Mouse (Mus musculus) kidney, postnatal 10 days (tissue): ENCODE measurements around the gene Abcc3.
A peak's percentile ranks its signal among the peaks of the same experiment; 100 is the strongest.

Experiments
- DNase-seq: peaks from one replicate; pipeline ENCODE4 v3.0.0; 2021; ENCODE audit warnings: mixed read lengths

Gene Abcc3

DNA sequence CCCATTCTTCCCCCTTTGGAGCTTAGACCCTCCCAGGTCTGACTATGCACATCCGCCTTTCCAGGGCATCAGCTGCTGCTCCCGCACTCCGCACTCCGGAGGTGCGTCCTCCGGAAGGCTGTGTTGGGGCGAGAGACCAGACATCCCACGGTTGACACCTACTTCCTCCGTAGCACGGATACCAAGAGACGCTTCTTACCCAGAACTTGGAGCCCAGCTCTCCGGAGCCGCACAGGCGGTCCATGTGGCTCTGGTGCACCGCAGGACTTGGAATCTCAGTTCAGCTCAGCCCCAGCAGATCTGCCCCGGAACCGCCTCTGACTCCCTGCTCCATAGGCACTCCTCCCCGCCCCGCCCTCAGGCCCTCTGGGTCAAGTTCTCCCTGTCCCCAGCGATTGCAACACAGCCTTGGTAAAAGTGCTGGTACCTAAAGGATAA is at the start of gene Abcc3:
Gene Abcc3, minus strand, starts transcription at position 326 of the 438 bp plus-strand sequence.
- DNase-seq: peak; percentile 79

GRCm38 (mm10) chr11:94441752-94442151 is 49.0 kb upstream of the Abcc3 start:
- DNase-seq: no peak

DNA sequence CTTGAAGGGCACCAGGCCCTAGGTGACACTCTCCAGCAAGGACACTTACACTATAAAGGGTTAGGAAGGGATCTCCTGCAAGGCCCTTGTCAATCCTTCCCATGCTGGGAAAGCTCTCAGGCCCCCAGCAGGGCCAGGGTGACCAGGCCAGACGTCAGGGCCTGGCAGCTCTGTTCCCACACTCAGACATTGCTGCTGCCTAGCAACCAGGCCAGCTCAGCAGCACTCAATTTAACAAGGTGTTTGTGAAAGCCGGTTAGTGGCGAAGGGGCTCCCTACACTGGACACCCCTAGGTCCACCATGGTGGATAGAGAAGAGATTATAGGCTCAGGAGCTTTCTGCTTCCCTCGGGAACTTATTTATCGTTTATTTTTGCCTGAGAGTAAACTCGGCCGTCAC is 48.3 kb upstream of the Abcc3 start:
- no peak for DNase-seq

- DNase-seq: no peak
Observed at GRCm38 (mm10) chr11:94440421-94440820, 47.6 kb upstream of the Abcc3 start.

- peak; percentile 59 for DNase-seq
Observed at GRCm38 (mm10) chr11:94429011-94429651, 36.3 kb upstream of the Abcc3 start.

DNA sequence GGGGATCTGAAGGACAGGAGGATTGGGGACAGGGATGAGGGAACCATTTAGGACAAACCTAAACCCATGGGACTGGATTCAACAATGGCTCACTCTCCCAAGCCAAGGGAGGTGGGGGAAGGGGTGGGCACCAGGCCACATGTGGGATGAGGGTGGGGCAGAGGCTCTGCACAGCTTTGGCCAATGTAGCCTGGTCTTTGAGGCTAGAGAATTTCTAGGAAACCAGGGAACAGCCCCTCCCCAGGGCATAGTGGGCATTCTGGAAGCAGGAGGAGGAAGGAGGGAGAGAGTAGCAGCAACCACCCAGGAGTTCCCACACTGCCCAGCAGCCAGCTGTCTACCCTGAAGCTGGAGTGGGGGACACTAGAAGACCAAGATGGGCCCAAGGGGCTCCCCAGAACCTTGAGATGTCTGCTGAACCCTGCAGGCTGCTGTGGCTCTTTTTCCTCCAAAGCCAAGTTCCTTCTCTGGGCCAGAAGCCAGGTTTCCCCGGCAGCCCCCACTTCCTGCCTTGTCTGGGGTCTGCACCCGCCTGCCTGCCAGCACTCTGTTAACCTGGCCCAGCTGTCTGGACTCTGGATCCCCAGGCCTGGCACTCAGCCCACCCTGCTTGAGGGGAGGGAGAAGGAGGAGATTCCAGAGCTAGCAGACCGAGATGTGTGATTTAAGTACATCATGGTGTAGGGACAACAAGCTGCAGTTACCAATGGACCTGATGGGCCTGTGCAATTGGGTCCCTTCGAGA is 35.5 kb upstream of the Abcc3 start:
- DNase-seq: peak; percentile 97

- DNase-seq: no peak
Observed at GRCm38 (mm10) chr11:94425656-94426055, 32.9 kb upstream of the Abcc3 start.

DNA sequence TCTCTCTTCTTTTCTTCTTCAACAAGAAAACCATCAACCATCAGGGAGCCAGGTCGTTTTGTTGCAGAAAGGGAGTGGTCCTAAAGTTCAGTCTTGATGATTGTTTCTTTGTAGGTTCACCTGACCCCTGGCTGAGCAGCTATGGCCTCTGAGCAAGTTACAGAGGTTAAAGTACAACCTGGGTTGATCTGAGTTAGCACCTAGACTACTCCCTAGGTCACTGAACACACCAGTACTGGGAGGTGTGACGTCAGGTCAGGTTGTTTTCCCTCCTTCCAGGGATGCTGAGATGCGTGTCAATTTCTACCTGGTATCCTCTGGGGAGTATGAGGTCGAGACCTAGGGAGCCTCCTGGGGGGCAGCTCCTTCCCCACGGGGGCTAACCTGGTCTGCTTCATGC is 32.4 kb upstream of the Abcc3 start:
- DNase-seq: no peak

DNA sequence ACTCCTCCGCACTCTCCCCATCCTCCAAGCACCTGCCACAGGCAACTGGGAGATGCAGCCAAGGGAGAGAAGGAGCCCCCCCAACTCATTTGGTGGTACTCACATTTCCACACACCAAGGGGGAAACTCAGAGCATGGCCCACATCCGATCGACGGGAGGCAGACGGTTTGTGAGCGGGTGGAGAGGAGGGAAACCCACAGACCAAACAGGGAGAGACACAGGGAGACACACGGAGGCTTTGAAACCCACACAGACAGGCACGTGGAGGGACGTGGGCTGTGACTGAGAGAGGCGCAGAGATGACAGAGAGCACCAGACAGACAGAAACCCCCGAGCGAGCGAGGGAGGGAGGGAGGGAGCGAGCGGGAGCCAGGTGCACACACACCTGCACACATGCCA is 31.6 kb upstream of the Abcc3 start:
- DNase-seq: no peak

DNA sequence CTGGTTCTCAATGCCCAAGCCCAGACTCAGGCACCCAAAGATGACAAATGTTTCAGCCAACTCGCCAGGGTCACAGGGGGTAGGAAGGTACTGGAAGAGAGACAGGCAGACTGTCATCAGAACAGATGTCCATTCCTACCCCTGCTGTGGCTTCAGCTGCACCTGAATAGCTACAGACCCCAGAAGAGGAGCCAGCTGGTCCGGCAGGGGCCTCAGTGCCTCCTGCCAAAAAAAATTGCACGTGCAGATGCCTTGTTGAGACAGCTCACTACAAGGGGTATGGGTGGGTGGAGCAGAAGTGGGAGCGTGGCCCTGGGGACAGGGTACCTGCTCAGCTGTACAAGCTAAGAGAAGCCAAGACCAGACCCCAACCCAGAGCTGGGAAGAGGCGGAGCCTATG is 31.1 kb upstream of the Abcc3 start:
- DNase-seq: no peak

- DNase-seq: no peak
Observed at GRCm38 (mm10) chr11:94420991-94421390, 28.2 kb upstream of the Abcc3 start.

- DNase-seq: peak; percentile 77
Observed at GRCm38 (mm10) chr11:94420325-94420724, 27.5 kb upstream of the Abcc3 start.

DNA sequence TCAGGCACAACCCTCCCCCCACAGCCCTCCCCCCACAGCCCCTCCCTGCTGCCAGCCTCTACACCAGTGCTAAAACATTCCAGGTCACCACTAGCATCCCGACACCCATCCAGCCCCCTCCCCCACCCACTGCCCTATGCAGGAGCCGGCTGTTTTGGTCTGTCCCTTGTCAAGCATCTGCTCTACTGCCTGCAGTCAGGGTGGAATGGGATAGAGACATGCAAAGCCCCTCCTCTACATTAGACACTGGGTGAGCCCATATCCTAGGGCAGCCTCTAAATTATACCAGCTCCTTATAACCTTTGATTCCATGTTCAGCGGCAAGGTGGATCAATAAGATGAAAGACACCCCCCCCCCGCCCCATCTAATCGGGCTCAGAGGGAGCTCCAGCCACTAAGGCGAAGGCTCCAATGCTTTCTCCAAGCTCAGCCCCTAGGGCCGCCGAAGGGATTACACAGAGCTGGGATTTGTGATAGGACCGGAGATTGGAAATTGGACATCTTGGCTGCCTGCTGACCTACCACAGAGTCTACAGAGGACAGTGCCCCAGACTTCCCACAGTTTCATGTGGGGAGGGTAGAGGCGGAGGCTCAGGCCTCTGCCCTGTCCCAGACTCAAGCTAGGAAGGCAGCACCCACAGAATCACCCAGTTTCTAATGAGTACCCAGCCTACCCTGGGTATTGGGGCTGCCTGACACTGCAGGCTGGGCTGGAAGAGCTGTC is 26.4 kb upstream of the Abcc3 start:
- no peak for DNase-seq

DNA sequence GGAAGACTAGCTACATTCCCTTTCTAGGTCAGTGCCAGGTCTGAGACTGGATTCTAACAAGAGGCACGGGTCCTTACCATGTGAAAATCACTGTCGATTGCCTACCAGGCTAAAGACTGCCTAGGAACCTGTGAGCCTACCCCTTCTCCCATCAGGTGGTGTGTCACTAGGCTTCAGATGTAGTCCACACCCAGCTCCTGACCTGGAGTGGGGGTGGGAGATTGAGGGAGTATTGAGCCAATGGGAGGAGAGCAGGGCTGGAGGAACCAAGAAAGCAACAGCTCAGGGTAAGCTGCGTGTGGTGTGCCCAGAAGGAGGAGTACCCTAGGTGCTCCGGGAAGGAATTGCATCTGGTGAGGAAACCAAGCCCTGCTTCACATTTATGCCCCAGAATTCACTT is 21.2 kb upstream of the Abcc3 start:
- no peak for DNase-seq

DNA sequence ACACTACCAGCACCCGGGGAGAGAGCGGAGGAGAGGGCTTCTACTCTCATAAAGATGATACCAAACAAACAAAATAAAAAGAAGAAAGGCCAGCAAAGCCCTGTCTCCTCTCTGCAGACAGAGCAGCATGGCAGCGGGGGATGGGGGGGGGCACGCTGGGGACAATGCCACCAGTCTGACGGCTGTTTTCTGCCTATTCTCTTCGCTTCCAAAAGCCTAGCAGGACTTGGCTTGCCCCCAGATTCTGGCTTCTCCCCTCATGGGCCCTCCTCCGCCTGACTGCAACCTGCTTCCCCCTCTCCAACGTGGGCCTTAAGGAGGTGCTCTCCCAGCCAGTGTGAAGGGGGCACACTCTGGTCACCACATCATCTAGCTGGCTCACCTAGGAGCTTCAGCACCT is 20.7 kb upstream of the Abcc3 start:
- no peak for DNase-seq

DNA sequence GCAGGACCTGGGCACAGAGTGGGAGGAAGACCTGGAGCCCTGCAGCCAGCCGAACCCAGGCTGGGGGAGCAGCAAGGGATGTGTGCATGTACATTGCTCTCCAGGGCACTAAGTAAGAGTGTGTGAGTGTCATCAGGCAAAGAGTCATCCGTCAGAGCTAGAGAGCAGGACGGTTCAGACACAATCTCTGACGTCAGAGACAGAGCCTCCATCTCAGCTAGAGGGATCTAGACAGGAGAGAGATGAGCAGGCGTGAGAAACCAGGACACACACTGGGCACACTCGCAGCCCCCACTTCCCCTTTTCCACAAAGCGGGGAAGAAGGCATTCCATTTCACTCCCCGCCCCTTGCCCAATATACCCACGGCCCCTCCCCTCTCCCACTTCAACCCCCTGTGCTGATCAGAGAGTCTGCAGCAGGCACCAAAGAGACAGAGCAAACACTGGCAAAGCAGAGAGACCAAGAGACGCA is 20.2 kb upstream of the Abcc3 start:
- DNase-seq: no peak

GRCm38 (mm10) chr11:94412562-94412961 is 19.8 kb upstream of the Abcc3 start:
- no peak for DNase-seq

GRCm38 (mm10) chr11:94407803-94408321 is 15.1 kb upstream of the Abcc3 start:
- peak; percentile 65 for DNase-seq

DNA sequence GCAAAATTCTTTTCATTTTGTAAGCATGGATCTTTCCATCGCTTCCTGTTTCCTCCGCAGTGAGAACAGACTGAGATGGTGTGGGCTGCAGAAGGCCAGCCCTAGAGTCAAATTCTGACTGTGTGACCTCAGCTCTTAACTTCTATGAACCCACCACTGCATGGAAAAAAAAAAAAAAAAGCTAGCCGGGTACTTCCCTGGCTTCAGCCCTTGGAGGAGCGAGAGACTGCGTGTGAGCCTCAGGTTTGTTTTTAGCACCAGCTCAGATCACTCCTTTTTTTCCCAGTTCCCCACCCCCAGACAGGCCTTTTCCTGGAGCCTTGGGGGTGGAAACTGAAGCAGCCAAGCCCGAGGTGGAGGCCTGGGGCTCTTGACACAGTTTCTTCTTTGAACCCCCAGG is 12.6 kb upstream of the Abcc3 start:
- DNase-seq: no peak

DNA sequence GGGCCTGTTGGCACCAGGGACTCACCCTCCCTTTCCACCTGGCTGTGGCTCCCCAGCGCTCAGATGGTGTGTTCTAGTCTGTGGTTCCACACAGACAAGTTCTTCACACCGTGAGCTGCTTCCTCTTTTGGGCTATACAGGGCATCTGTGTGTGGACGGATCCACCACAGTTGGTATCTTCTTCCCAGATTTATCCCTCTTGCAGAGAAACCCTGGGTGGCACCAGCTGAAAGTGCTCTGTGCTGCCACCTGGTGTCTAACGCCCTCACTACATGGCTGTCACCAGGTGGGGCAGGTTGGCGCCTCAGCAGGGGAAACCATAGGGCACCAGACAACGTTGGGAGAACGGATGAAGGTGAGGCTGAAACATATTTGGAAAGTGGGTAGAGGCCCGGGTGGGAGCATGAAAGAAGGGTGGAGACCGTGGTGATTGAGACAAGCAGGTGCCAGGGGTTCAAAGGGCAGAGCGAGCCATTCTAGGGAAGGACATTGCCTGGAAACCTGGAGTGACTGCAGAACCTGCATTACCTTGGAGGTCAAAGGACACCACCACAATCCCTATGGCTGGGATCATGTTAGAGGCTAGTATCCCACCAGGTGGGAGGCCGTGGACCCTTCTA is 12.0 kb upstream of the Abcc3 start:
- DNase-seq: peak; percentile 91

- DNase-seq: peak; percentile 77
Observed at GRCm38 (mm10) chr11:94404178-94404577, 11.4 kb upstream of the Abcc3 start.

DNA sequence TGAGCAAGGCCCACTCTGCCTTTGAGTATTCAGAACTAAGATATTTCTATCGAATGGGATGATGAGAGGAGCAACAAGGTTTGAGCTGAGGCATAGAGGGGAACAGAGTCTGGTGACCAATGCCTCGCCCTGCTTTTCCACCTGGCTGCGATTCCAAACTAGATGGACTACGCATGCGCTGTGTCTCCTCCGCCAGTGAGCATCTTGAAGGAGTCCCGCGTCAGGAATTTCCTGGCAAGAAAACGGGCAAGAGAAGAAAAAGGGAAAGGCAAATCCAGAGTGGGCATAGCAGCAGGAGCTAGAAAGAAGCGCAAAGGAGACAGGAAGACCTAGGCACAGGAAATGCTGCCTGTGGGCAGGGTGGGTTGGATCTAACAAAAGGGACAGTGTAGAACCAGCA is 11.0 kb upstream of the Abcc3 start:
- peak; percentile 44 for DNase-seq

DNA sequence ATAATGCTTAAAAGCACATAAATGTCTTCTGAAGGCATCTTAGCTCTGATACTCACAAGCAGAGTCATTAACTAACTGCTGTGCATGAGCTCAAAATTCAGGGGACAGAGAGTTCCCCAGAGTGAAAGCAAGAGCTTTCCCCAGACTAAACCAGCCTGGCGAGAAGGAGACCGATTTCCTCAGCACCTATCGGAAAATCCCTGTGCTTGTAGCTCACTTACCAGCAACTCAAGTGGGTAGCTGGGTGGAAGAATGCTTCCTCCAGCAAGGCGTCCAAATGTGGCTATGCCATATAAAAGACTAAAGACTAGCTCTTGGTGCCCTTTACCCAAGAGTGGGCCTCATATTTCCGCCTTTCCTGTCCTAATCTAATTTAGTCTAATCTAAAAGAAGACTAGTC is 9.9 kb upstream of the Abcc3 start:
- DNase-seq: no peak
